Mouse (Mus musculus): ENCODE data around the gene Cd300lb. TPM values are rescaled to one million over a fixed set of nuclear protein-coding genes. Genes with fewer than 3 reads are reported as not detected.

Cd300lb gene
- 1.5 and 2.0 TPM in 2 replicates for polyA plus RNA-seq (2015; fragmentation: Nextera tagmentation; extraction: Ambion mirVana)

DNA sequence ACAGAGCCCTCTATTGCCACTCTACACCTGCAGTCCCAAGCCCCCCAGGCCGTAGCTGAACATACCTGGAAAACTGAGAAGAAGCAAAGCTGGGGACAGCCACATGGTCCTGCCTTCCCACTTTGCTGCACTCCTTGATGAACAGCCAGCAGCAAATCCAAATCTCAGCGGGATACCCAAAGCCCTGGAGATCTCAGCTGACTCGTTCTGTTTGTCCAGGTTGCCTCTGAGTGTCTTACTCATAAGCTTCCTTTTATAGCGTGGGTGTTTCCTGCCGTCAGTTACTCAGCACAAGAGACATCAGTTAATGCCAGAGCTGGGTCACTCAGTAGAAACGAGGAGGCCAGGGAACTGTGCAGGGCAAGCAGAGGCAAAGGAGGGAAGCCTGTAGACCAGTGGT lies at the start of gene Cd300lb:
Gene Cd300lb, minus strand, starts transcription at position 243 of the 400 bp plus-strand sequence.
- 50% methylated on average over 6 of the region's 6 CpGs for WGBS
- ATAC-seq = no peak

DNA sequence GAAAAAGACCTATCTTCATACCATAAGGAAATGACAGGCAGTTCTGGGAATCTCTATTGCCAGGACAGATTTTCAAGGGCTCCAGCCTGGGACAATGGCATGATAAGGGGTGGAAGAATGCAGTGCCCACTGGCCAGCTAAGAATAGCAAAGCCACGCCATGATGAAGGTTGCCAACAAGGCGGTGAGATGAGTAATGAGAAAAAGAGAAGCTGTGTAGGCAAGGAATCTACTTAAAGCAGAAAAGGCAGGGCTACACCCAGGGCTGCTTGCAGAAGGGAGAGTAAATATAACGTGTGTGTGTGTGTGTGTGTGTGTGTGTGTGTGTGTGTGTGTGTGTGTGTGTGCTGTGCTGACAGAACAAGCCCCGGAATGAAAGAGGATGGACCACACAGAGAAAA lies 47.7 kb upstream of the Cd300lb start:
- H3K27me3 ChIP-seq (replicated peaks; ENCODE audit: insufficient read depth, low read length) = no peaks in the 10 kb centered on the region
- H3K9me3 ChIP-seq (ENCODE audit: low read length) = no peaks in the 10 kb centered on the region
- no peak overlapping the region for H3K9ac ChIP-seq (replicated peaks; ENCODE audit: low read depth)
- no peak overlapping the region for H3K4me2 ChIP-seq (replicated peaks; ENCODE audit: low read depth, low read length)
- 69% methylated on average over 4 of the region's 4 CpGs for WGBS
- DNase-seq (ENCODE audit: low spot score) = no peak
- TF ChIP-seq EP300 (IDR thresholded peaks at IDR 0.05) (no peak), CTCF (IDR thresholded peaks at IDR 0.05) (no peak)
- H3K36me3 ChIP-seq (ENCODE audit: insufficient read depth, low read length) = no peaks in the 10 kb centered on the region
- no peak overlapping the region for H3K27ac ChIP-seq (ENCODE audit: low read length)
- no peak for ATAC-seq
- no peaks in the 10 kb centered on the region for H3K4me1 ChIP-seq (ENCODE audit: insufficient read depth, low read depth, low read length)
- no peak overlapping the region for H3K4me3 ChIP-seq (ENCODE audit: low read depth, low read length)

More for the DNA sequence above, at the start of gene Cd300lb:
- H3K36me3 ChIP-seq (ENCODE audit: insufficient read depth, low read length) = no peaks in the 10 kb centered on the region
- DNase-seq (ENCODE audit: low spot score) = no peak
- no peaks in the 10 kb centered on the region for H3K9me3 ChIP-seq (ENCODE audit: low read length)
- no peak within 1 kb of the TSS for H3K4me2 ChIP-seq (replicated peaks; ENCODE audit: low read depth, low read length)
- no peak within 1 kb of the TSS for H3K4me3 ChIP-seq (ENCODE audit: low read depth, low read length)
- no peak within 1 kb of the TSS for H3K27ac ChIP-seq (ENCODE audit: low read length)
- TF ChIP-seq CTCF (IDR thresholded peaks at IDR 0.05) = no peak
- no peak for TF ChIP-seq EP300 (IDR thresholded peaks at IDR 0.05)
- no peaks in the 10 kb centered on the region for H3K4me1 ChIP-seq (ENCODE audit: insufficient read depth, low read depth, low read length)
- H3K27me3 ChIP-seq (replicated peaks; ENCODE audit: insufficient read depth, low read length) = no peaks in the 10 kb centered on the region
- no peak within 1 kb of the TSS for H3K9ac ChIP-seq (replicated peaks; ENCODE audit: low read depth)

GRCm38 (mm10) chr11:114972726-114973125 lies 38.5 kb upstream of the Cd300lb start:
- ATAC-seq (no peak), DNase-seq (ENCODE audit: low spot score) (no peak)
- no peaks in the 10 kb centered on the region for H3K36me3 ChIP-seq (ENCODE audit: insufficient read depth, low read length)
- H3K4me3 ChIP-seq (ENCODE audit: low read depth, low read length) = no peak overlapping the region
- H3K9me3 ChIP-seq (ENCODE audit: low read length) = no peaks in the 10 kb centered on the region
- H3K4me2 ChIP-seq (replicated peaks; ENCODE audit: low read depth, low read length) = no peak overlapping the region
- 68% methylated on average over 10 of the region's 10 CpGs for WGBS
- TF ChIP-seq CTCF (IDR thresholded peaks at IDR 0.05) = no peak
- TF ChIP-seq EP300 (IDR thresholded peaks at IDR 0.05) = no peak
- no peak overlapping the region for H3K9ac ChIP-seq (replicated peaks; ENCODE audit: low read depth)
- H3K27me3 ChIP-seq (replicated peaks; ENCODE audit: insufficient read depth, low read length) = no peaks in the 10 kb centered on the region
- H3K4me1 ChIP-seq (ENCODE audit: insufficient read depth, low read depth, low read length) = no peaks in the 10 kb centered on the region
- no peak overlapping the region for H3K27ac ChIP-seq (ENCODE audit: low read length)

GRCm38 (mm10) chr11:114968752-114969207 lies 34.6 kb upstream of the Cd300lb start, which contains the start of gene Cd300c:
Gene Cd300c, minus strand, starts transcription at chr11:114969157.
- Histone ChIP-seq H3K9me3 (ENCODE audit: low read length) (no peaks in the 10 kb centered on the region), H3K4me2 (replicated peaks; ENCODE audit: low read depth, low read length) (no peak within 1 kb of the TSS), H3K4me1 (ENCODE audit: insufficient read depth, low read depth, low read length) (no peaks in the 10 kb centered on the region), H3K9ac (replicated peaks; ENCODE audit: low read depth) (no peak within 1 kb of the TSS), H3K36me3 (ENCODE audit: insufficient read depth, low read length) (no peaks in the 10 kb centered on the region), H3K27ac (ENCODE audit: low read length) (no peak within 1 kb of the TSS), H3K27me3 (replicated peaks; ENCODE audit: insufficient read depth, low read length) (no peaks in the 10 kb centered on the region), H3K4me3 (ENCODE audit: low read depth, low read length) (no peak within 1 kb of the TSS)
- WGBS = 81% methylated on average over 9 of the region's 9 CpGs
- DNase-seq (ENCODE audit: low spot score) = peak; percentile 43
- TF ChIP-seq CTCF (IDR thresholded peaks at IDR 0.05) (no peak), EP300 (IDR thresholded peaks at IDR 0.05) (no peak)
- ATAC-seq = no peak

GRCm38 (mm10) chr11:114965182-114965828 lies 31.1 kb upstream of the Cd300lb start:
- no peaks in the 10 kb centered on the region for H3K9me3 ChIP-seq (ENCODE audit: low read length)
- H3K36me3 ChIP-seq (ENCODE audit: insufficient read depth, low read length) = no peaks in the 10 kb centered on the region
- no peak overlapping the region for H3K27ac ChIP-seq (ENCODE audit: low read length)
- no peak overlapping the region for H3K9ac ChIP-seq (replicated peaks; ENCODE audit: low read depth)
- 31% methylated on average over 3 of the region's 3 CpGs for WGBS
- no peaks in the 10 kb centered on the region for H3K4me1 ChIP-seq (ENCODE audit: insufficient read depth, low read depth, low read length)
- H3K4me2 ChIP-seq (replicated peaks; ENCODE audit: low read depth, low read length) = no peak overlapping the region
- peak; percentile 25; the same call in 1 of the 2 replicates for ATAC-seq
- TF ChIP-seq EP300 (IDR thresholded peaks at IDR 0.05) (no peak), CTCF (IDR thresholded peaks at IDR 0.05) (no peak)
- no peaks in the 10 kb centered on the region for H3K27me3 ChIP-seq (replicated peaks; ENCODE audit: insufficient read depth, low read length)
- H3K4me3 ChIP-seq (ENCODE audit: low read depth, low read length) = no peak overlapping the region
- peak; percentile 30 for DNase-seq (ENCODE audit: low spot score)

DNA sequence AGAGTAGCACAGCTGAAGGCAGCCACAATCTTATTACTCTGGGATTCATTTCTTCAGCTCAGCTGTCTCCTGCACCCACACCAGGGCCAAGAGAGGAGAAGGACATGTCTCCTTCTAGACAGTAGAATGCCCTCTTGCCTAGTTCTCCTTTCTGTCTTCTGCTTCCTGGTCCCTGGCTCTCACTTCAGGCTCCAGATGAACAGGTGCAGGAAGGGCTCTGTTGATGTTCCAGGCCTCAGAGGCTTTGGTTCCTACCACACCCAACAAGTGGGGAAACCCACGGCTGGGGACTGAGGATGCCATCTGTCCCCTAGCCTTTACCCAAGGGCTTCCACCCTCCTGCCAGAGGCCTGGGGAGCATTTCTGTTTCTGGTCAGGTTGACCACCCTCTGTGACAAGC lies 26.2 kb upstream of the Cd300lb start:
- no peak for DNase-seq (ENCODE audit: low spot score)

More for the DNA sequence above, 26.2 kb upstream of the Cd300lb start:
- no peaks in the 10 kb centered on the region for H3K27me3 ChIP-seq (replicated peaks; ENCODE audit: insufficient read depth, low read length)
- H3K36me3 ChIP-seq (ENCODE audit: insufficient read depth, low read length) = no peaks in the 10 kb centered on the region
- no peaks in the 10 kb centered on the region for H3K9me3 ChIP-seq (ENCODE audit: low read length)
- H3K4me1 ChIP-seq (ENCODE audit: insufficient read depth, low read depth, low read length) = no peaks in the 10 kb centered on the region
- TF ChIP-seq CTCF (IDR thresholded peaks at IDR 0.05) = no peak
- no peak for TF ChIP-seq EP300 (IDR thresholded peaks at IDR 0.05)
- WGBS = 43% methylated on average over 1 of the region's 1 CpGs
- no peak for ATAC-seq
- H3K9ac ChIP-seq (replicated peaks; ENCODE audit: low read depth) = no peak overlapping the region
- H3K4me2 ChIP-seq (replicated peaks; ENCODE audit: low read depth, low read length) = no peak overlapping the region
- H3K27ac ChIP-seq (ENCODE audit: low read length) = no peak overlapping the region
- no peak overlapping the region for H3K4me3 ChIP-seq (ENCODE audit: low read depth, low read length)
